Mouse (Mus musculus) embryonic facial prominence, embryonic 12.5 days (tissue): Measurements from ENCODE around the gene Rbp4. TPM values are rescaled to one million over a fixed set of nuclear protein-coding genes. Genes with fewer than 3 reads are reported as not detected.
A peak's percentile ranks its signal among the peaks of the same experiment; 100 is the strongest.

Experiments used
- ATAC-seq: fragments of 200-750 bp; cut with Nextera tagmentation; 2 replicates; pipeline ENCODE4 v1.8.0; 2017; ENCODE audit not compliant: insufficient number of reproducible peaks, insufficient read depth, low FRiP score, low TSS enrichment
- H3K27ac ChIP-seq: fragments of 300-500 bp; sonication (generic); 2 replicates; pipeline ENCODE4 v1.5.1; 2016; ENCODE audit warnings: mild to moderate bottlenecking
- H3K27me3 ChIP-seq: fragments of 300-500 bp; sonication (generic); 2 replicates; pipeline ENCODE4 v1.6.1; 2016; ENCODE audit warnings: mild to moderate bottlenecking, moderate library complexity
- H3K36me3 ChIP-seq: fragments of 300-500 bp; sonication (generic); 2 replicates; pipeline ENCODE4 v1.6.1; 2016; ENCODE audit warnings: mild to moderate bottlenecking
- H3K4me1 ChIP-seq: fragments of 300-500 bp; sonication (generic); 2 replicates; pipeline ENCODE4 v1.6.1; 2016
- H3K4me2 ChIP-seq: fragments of 300-500 bp; sonication (generic); replicated peaks from 2 replicates; pipeline ENCODE4 v1.6.1; 2016; ENCODE audit warnings: mild to moderate bottlenecking, moderate library complexity
- H3K4me3 ChIP-seq: fragments of 300-500 bp; sonication (generic); 2 replicates; pipeline ENCODE4 v1.5.1; 2016; ENCODE audit warnings: mild to moderate bottlenecking
- H3K9ac ChIP-seq: fragments of 300-500 bp; sonication (generic); 2 replicates; pipeline ENCODE4 v1.6.1; 2016; ENCODE audit warnings: mild to moderate bottlenecking, moderate library complexity
- H3K9me3 ChIP-seq: fragments of 300-500 bp; sonication (generic); 2 replicates; pipeline ENCODE4 v1.6.1; 2016; ENCODE audit warnings: mild to moderate bottlenecking, moderate library complexity
- WGBS: fragments of 180-500 bp; shearing (Covaris S2); methylation state at CpG from one replicate; pipeline ENCODE4 v1.1.7; 2016; 5-methylcytosine and 5-hydroxymethylcytosine counted together
- polyA plus RNA-seq: library from polyadenylated mRNA; unstranded; fragments of >200 nt; fragmentation: Nextera tagmentation; extraction: Ambion mirVana; gene quantifications from 2 replicates; pipeline ENCODE4 v1.2.1, GENCODE M21; 2016

The Rbp4 gene
- polyA plus RNA-seq, result 2.3 and 2.5 TPM in 2 replicates

GRCm38 (mm10) chr19:38125219-38125610 lies at the start of gene Rbp4:
Rbp4 (minus strand) TSS chr19:38125281.
- H3K4me3 ChIP-seq, result peak within 1 kb of the TSS; percentile 63
- peak within 1 kb of the TSS; percentile 42 for H3K9ac ChIP-seq
- H3K27me3 ChIP-seq, result peaks cover 31% of the 10 kb centered on the region
- H3K36me3 ChIP-seq, result no peaks in the 10 kb centered on the region
- H3K4me1 ChIP-seq, result no peaks in the 10 kb centered on the region
- WGBS, result 63% methylated on average over 6 of the region's 6 CpGs
- H3K9me3 ChIP-seq, result no peaks in the 10 kb centered on the region
- ATAC-seq, result no peak
- H3K4me2 ChIP-seq, result peak within 1 kb of the TSS; percentile 93
- H3K27ac ChIP-seq, result no peak within 1 kb of the TSS

DNA sequence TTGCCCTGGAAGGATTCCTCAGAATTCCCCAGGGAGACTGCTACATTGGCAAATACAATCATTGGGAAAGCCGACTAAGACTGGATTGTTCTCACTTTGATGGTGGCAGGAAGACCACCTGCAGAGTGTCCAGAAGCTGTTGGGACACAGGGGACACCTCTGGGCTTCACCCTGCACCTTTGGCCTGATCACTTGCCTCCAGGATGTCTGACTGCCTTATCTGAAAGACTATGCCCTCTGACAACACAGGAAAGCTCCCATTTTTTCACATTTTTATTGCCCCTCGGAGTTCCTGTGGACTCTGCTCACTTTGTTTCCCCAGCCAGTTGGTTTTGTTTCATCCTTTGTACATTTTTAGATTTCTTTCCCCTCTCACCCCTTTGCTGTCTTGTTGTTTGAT lies 39.6 kb upstream of the Rbp4 start:
- no peaks in the 10 kb centered on the region for H3K27me3 ChIP-seq
- H3K27ac ChIP-seq, result no peak overlapping the region
- no peaks in the 10 kb centered on the region for H3K9me3 ChIP-seq
- WGBS, result 55% methylated on average over 2 of the region's 2 CpGs
- no peaks in the 10 kb centered on the region for H3K4me1 ChIP-seq
- ATAC-seq, result no peak
- H3K36me3 ChIP-seq, result no peaks in the 10 kb centered on the region
- no peak overlapping the region for H3K4me2 ChIP-seq
- H3K9ac ChIP-seq, result no peak overlapping the region
- H3K4me3 ChIP-seq, result no peak overlapping the region

DNA sequence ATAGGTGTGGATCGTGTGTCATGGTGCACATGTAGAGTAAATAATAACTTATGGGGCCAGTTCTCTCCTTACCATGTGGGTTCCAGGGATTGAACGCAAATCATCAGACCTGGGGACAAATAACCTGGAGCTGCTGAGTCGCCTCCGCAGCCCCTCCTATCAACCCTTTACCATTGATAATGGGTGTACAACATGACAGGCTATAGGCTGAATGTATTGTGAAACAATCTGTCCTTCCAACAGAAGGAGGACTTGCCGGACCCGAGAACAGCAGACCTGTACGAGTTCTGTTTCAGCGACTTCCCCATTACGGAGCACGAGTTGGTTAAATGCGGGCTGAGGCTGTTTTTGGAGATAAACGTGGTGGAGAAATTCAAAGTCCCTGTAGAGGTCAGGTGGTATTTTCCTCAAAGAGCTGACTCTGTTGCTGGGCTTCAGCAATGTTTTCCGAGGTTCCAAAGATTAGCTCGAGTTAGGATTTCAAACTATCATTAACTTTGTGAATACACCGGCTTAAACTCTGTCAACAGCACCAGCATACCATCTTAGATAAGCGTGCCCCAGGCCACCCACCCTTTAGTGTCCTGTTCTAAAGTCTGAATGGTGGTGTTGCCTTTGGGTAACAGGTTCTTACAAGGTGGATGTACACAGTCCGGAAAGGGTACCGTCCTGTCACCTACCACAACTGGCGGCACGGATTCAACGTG lies 36.7 kb upstream of the Rbp4 start:
- 93% methylated on average over 21 of the region's 21 CpGs for WGBS
- no peaks in the 10 kb centered on the region for H3K36me3 ChIP-seq
- no peaks in the 10 kb centered on the region for H3K27me3 ChIP-seq
- no peaks in the 10 kb centered on the region for H3K9me3 ChIP-seq
- no peak overlapping the region for H3K4me2 ChIP-seq
- H3K4me3 ChIP-seq, result no peak overlapping the region
- no peak overlapping the region for H3K27ac ChIP-seq
- ATAC-seq, result no peak
- H3K4me1 ChIP-seq, result no peaks in the 10 kb centered on the region
- H3K9ac ChIP-seq, result no peak overlapping the region

DNA sequence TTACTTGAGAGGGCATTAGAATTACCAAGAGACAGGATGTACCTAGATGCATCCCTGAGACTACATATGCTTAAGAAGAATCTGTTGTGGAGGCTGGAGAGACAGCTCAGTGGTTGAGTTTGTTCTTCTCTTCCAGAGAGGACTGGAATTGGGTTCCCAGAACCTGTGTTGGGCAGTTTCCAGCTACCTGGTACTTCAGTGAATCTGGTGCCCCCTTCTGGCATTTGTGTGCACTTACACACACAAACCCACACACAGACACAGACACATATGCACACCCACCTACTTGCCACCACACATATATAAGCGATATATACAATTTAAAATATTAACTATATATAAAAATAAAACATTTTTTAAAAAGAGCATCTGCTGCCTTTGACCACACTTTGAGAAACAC lies 31.2 kb upstream of the Rbp4 start:
- no peak for ATAC-seq
- no peaks in the 10 kb centered on the region for H3K9me3 ChIP-seq
- no peak overlapping the region for H3K4me3 ChIP-seq
- H3K4me1 ChIP-seq, result no peaks in the 10 kb centered on the region
- H3K36me3 ChIP-seq, result no peaks in the 10 kb centered on the region
- no peak overlapping the region for H3K27ac ChIP-seq
- no peak overlapping the region for H3K9ac ChIP-seq
- 97% methylated on average over 1 of the region's 1 CpGs for WGBS
- no peaks in the 10 kb centered on the region for H3K27me3 ChIP-seq
- no peak overlapping the region for H3K4me2 ChIP-seq

GRCm38 (mm10) chr19:38143540-38144271 lies 18.6 kb upstream of the Rbp4 start:
- WGBS, result 71% methylated on average over 4 of the region's 4 CpGs
- H3K4me1 ChIP-seq, result no peaks in the 10 kb centered on the region
- H3K9me3 ChIP-seq, result no peaks in the 10 kb centered on the region

DNA sequence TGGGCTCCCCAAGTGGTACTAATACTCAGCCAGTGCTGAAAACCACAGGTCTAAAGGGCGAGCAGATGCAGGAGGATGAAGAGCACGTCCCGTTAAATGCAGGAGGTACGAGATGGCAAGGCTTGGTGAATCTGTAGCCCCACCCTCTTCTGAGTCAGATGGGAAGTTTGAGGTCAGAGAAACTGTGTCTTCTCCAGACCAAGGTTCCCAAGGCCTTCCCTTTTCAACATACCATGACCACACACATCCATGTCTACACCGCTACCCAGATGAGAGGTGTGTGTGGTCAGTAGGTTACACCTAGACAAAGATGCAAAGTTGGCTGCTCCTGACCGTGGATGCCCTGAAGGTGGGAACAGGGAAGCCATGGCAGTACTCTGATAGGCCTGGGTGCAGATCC lies 9.7 kb upstream of the Rbp4 start:
- H3K27ac ChIP-seq, result no peak overlapping the region
- WGBS, result 88% methylated on average over 6 of the region's 6 CpGs
- H3K4me2 ChIP-seq, result no peak overlapping the region
- no peaks in the 10 kb centered on the region for H3K27me3 ChIP-seq
- no peaks in the 10 kb centered on the region for H3K36me3 ChIP-seq
- no peak for ATAC-seq
- no peaks in the 10 kb centered on the region for H3K9me3 ChIP-seq
- no peaks in the 10 kb centered on the region for H3K4me1 ChIP-seq
- no peak overlapping the region for H3K9ac ChIP-seq
- no peak overlapping the region for H3K4me3 ChIP-seq

More at GRCm38 (mm10) chr19:38143540-38144271, 18.6 kb upstream of the Rbp4 start:
- Histone ChIP-seq H3K4me2 (no peak overlapping the region), H3K27ac (no peak overlapping the region), H3K9ac (no peak overlapping the region), H3K36me3 (no peaks in the 10 kb centered on the region), H3K27me3 (no peaks in the 10 kb centered on the region), H3K4me3 (no peak overlapping the region)
- ATAC-seq, result no peak

GRCm38 (mm10) chr19:38133986-38134385 lies 8.9 kb upstream of the Rbp4 start:
- no peak overlapping the region for H3K27ac ChIP-seq
- H3K4me3 ChIP-seq, result no peak overlapping the region
- ATAC-seq, result no peak
- no peaks in the 10 kb centered on the region for H3K4me1 ChIP-seq
- WGBS, result 62% methylated on average over 11 of the region's 11 CpGs
- H3K36me3 ChIP-seq, result no peaks in the 10 kb centered on the region
- no peaks in the 10 kb centered on the region for H3K27me3 ChIP-seq
- H3K9ac ChIP-seq, result no peak overlapping the region
- no peak overlapping the region for H3K4me2 ChIP-seq
- H3K9me3 ChIP-seq, result no peaks in the 10 kb centered on the region

GRCm38 (mm10) chr19:38132481-38132880 lies 7.4 kb upstream of the Rbp4 start, which contains the start of gene Pde6c:
Pde6c (plus strand) TSS chr19:38132781.
- no peaks in the 10 kb centered on the region for H3K36me3 ChIP-seq
- no peak within 1 kb of the TSS for H3K27ac ChIP-seq
- H3K4me2 ChIP-seq, result no peak within 1 kb of the TSS
- no peaks in the 10 kb centered on the region for H3K9me3 ChIP-seq
- H3K4me3 ChIP-seq, result no peak within 1 kb of the TSS
- 0 out of 2 replicates have a peak, but pooled peaks cover 2% of the 10 kb centered on the region for H3K27me3 ChIP-seq
- no peak within 1 kb of the TSS for H3K9ac ChIP-seq
- H3K4me1 ChIP-seq, result no peaks in the 10 kb centered on the region
- WGBS, result 77% methylated on average over 6 of the region's 6 CpGs
- ATAC-seq, result no peak

GRCm38 (mm10) chr19:38126656-38127055 lies 1.6 kb upstream of the Rbp4 start:
- no peak overlapping the region for H3K4me2 ChIP-seq
- H3K9ac ChIP-seq, result no peak overlapping the region
- H3K9me3 ChIP-seq, result no peaks in the 10 kb centered on the region
- no peak overlapping the region for H3K27ac ChIP-seq
- H3K4me3 ChIP-seq, result no peak overlapping the region
- no peaks in the 10 kb centered on the region for H3K4me1 ChIP-seq
- WGBS, result 67% methylated on average over 8 of the region's 8 CpGs
- H3K36me3 ChIP-seq, result no peaks in the 10 kb centered on the region
- no peak for ATAC-seq
- H3K27me3 ChIP-seq, result peaks cover 31% of the 10 kb centered on the region

GRCm38 (mm10) chr19:38124401-38125218 lies 471 bp downstream of the Rbp4 start:
- Histone ChIP-seq H3K27ac (no peak overlapping the region), H3K4me3 (peak overlapping the region; percentile 63), H3K36me3 (no peaks in the 10 kb centered on the region), H3K9ac (peak overlapping the region; percentile 42), H3K4me1 (no peaks in the 10 kb centered on the region), H3K9me3 (no peaks in the 10 kb centered on the region), H3K4me2 (peak overlapping the region; percentile 93), H3K27me3 (peaks cover 31% of the 10 kb centered on the region)
- 2% methylated on average over 74 of the region's 77 CpGs for WGBS
- no peak for ATAC-seq

GRCm38 (mm10) chr19:38123921-38124320 lies 1.2 kb downstream of the Rbp4 start:
- Histone ChIP-seq H3K36me3 (no peaks in the 10 kb centered on the region), H3K27me3 (peaks cover 31% of the 10 kb centered on the region), H3K27ac (no peak overlapping the region), H3K4me2 (peak overlapping the region; percentile 93), H3K9ac (no peak overlapping the region), H3K9me3 (no peaks in the 10 kb centered on the region), H3K4me3 (peak overlapping the region; percentile 63), H3K4me1 (no peaks in the 10 kb centered on the region)
- WGBS, result 32% methylated on average over 9 of the region's 9 CpGs
- ATAC-seq, result no peak
